Mouse (Mus musculus) urinary bladder, postnatal 10 days (tissue): ENCODE measurements around the gene Mnx1.

ENCODE experiments used
- DNase-seq: peaks from one replicate; pipeline ENCODE4 v3.0.0; 2022; ENCODE audit warnings: low spot score

Mnx1 gene

DNA sequence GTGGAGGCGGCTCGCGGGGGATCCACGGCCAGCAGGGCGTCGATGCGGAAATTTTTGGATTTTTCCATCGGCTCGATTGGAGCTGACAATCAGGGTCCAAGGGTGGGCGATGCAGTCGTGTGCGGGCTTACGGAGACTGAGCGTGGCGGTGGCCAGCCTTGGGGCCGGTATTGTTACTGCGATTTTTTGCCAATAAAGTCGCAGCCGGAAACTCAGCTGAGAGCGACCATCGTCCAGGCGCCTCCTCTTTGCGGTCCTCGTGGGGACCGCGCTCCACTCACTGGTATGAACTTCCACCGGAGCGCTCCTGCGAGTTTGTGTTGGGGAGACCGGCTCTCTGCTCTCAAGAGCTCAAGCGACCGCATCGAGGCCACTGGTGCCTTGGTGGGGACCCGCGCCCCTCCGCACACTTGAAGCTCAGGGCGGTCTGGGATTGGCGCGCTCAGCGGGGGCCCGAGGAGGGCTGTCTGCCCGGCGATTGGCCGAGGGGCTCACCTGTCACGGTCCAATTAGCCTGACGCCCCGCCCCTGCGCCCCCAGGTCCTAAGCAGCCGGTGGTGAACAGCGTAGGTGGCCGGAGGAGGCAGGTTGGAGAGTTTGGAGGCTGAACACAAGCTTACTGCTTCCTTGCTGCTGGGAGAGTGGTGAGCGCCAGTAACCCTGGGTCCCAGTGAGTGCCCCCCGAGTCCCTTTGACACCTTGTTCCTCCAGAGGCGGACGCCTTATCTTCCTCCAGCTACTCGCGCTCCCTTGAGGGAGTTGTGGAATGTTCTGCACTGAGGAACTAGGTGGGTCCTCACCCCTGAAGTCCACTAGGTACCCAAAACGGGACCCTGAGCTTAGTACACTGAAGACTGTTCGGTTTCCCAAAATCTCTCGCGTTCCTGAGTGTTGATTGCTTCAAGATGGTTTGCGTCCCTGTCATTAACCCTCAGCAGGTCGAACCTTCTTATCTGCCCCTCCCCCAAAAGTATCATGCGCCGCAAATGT, at the start of gene Mnx1:
Mnx1 (minus strand) TSS at position 263 of the 990 bp plus-strand sequence.
- DNase-seq = no peak

DNA sequence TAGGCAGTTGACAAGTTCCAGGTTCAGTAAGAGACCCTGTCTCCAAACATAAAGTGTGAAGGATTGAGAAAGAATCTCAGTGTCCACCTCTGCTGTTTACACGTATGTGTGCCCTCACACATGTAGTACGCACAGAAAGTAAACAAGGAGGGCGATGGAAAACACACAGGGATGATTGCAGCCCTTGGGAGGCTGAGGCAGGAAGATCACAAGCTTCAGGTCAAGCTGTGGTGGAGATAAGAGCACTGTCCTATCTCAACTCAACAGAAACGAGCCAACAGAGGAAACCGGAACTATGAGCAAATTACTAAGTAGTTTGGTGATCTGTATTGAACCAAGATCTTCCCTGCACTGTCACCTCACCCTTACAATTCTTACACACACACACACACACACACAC, 38.2 kb upstream of the Mnx1 start:
- DNase-seq = no peak

DNA sequence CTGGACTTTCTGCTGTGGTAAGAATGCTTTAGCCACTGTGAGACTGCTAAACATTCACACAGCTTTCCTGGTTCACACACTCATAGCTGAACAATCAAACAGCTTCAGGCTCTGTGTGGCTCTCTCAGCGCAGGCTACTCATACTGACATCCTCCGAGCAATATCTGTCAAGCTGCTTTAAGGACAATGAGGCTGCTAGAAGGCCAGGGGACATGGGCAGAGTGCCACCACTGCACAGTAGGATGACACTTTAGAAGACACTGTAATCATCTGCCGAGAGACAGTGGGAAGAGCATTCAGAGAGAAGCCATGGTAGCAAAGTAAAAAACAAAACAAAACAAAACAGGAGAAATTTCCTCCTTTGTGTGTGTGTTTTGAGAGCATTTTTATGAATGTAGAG, 37.6 kb upstream of the Mnx1 start:
- DNase-seq = no peak

DNA sequence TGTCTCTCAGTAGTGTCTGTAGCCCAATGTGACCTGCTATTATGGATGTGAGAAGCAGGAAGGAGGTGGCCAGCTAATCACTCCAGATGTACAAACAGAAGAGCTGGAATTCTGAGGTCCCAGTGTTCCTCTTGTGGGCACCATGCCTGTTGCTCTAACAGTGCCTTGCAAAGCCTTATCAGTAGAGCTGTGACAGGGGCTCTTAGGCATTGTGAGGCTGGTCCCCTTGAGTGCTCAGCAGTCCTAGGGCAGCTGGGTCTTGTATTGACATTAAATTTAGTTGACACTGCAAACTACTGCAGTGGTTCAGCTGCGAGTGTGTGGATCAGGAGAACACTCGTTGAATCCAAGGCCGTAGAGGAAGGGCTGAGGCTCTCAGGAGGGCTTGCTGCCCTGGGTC, 28.7 kb upstream of the Mnx1 start:
- no peak for DNase-seq

DNA sequence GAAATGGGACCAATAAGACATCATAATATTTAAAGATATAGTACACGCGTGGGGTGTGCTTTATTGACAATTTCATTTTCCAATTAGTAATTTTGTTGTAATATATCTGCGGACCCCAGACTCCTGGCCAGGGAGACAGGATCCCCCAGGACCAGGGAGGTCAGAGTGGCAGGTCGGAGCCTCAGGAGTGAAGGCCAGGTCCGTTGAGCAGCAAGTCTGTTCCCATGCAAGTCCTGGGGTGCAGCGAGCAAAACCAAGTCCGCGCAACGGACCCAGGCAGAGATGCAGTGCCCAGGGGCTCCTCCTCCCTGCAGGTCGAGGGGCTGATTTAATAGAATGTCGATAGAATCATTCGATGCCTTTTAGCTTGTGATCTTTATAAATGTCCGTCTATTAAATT, 9.1 kb upstream of the Mnx1 start:
- no peak for DNase-seq

DNA sequence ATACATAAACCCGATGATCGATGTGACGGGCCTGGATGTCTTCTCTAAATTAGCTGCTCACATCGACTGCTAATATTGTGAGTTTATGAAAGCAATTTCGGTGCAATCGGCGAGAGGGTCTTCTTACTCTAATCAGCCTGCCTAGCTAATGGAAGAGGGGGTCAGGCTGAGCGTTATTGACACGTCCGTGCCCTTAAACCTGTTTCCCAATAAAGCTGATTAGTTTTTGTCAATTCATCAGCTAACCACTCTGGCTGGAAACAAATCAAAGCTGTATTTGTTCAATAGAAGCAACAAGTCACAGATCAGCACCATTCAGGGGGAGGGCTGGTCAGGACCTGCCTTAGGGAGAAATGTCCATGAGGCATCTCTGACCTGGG, 7.7 kb upstream of the Mnx1 start:
- DNase-seq = no peak

DNA sequence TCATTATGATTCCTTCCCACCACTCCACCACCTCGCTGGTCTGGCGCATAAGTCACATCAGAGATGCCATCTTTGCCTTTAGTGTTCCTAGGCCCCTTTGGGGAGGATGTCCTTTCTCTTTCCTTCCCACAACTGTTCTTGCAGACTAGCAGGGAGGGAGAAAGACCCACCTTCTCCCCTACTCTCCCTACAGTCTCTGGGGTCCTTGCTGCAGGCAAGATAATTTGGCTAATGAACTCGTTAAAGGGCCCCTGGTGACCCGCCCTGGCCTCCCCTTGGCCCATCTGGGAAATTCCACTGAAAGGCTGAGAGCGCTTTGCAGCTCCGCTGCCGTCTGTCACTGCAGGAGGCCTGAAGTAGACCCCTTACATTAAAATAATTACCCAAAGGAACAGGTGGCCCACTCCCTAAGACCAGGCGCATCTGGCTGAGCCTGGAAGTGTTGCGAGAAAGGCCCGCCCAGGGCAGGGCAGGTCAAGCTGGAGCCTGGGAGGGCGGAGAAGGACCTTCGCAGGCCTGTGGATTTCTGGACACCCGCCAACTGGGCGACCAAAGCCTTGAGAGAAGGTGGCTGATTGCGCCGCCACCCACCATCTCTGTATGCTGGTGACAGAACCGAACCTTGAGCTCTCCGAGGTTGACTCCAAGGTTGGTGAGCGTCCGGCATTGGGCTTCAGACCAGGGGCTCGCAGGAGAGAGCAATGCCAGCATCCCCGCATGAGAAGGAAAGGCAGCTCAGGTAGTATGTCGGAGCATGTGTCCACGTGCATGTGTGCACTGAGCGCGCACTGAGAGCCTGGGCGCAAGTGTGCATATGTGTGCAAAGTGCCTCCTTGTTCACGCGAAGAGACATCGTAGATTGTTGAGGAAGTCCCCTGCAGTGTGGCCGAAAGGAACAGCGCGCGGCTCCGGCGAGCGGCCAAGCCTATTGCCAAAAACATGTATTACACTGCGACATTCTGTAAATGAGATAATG, 7.0 kb upstream of the Mnx1 start:
- no peak for DNase-seq

DNA sequence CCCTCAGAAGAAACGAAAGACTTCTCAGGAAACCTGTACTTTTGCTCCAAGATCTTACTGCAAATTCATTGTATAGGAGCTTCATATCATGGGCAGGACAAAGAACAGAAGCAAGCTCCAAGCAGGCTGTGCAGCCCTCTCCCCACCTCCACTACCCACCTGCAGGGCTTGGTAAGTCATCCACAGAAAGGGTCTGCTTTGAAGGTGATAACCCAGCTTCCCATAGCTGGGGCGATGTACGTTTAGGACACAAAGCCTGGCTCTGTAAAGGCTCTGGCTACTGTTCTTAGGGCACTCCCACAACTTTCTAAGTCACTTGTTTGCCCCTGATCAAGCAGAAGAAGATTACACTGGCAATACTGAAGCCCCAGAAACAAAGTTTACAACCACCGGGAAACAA, 5.5 kb upstream of the Mnx1 start:
- DNase-seq = no peak

DNA sequence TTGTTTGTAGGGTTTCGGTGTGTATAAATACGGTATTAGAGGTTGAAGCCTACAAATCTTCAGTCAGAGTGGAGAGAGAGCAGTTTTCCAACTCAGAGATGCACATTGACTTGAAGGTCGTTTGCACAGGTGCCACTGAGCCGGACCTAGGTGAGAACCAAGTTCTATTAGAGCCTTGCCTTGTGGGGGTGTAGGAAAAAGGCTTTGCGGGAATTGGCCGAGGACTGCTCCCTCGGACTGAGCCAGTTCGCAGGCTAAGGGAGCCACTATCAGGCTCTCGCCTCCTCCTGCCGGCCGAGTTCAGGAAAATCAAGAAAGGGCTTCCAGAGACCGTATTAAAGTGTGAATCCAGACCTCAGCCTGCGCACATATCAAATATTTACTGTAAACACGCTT, 926 bp upstream of the Mnx1 start:
- DNase-seq = no peak

DNA sequence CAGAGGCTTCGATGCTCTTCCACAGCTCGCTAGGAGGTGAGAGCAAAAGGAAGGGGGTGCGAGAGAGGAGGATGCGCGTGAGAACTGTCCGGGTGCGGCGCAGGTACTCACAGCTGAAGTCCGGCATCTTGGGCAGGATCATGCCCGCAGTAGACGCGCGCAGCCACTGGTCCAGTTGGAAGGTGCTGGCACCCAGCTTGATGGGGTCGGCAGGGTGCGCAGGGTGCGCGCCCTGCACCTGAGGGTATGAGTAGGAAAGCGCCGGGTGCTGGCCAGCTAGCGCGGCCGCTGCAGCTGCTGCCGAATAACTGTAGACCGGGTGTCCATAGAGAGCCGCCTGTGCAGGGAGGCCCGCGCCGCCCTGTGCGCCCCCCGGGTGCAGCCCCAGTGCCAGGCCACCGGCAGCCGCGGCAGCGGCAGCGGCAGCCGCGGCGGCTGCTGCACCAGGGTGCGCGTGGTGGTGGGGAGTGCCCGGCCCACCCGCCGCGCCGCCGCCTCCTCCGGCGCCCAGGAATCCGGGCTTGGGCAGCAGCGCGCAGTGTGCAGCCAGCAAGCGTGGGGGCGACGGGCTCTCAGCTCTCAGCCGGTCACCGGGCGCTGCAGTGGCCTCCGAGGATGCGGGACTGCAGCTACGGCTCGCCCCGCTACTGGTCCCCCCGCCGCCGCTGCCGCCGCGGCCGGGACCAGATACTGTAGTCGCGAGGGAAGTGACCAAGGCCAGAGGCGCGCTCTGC, 629 bp downstream of the Mnx1 start:
- DNase-seq = no peak

DNA sequence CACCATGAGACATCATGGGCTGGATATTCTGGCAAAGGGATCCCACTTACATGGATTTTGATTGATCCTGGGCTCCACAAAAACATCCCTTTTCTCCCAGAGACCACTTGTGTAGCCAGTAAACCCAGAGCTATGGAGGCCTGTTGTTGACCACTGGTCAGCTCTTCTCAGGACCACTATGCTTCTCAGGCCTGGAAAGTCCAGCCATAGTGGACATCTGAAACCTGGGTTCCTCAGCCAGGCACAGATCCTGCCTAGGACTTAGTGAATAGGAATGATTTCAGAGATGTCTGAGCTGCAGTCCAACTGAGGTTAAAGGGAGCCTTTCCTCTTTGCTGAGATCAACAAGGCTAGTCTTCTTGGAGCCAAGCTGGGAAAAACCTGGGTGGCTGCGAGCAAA, 2.2 kb downstream of the Mnx1 start:
- DNase-seq = no peak

DNA sequence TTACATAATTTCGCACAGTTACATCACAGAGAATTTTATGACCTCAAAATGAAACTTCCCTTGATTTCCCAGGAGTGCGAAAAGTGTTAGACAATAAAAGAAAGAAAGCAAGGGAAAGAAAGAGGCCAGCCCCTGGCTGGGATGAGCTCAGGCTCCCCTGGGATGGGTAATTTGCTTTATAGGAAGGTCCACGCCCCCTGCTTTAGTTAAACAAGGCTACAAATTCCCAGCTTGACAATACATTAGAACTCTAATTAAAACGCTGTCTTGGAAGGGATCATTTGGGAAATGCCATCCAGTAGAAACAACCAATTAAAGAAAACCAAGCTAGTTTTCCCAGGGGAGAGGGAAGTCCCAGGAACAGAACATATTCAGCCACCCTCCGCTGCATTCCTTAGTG, 2.7 kb downstream of the Mnx1 start:
- no peak for DNase-seq

DNA sequence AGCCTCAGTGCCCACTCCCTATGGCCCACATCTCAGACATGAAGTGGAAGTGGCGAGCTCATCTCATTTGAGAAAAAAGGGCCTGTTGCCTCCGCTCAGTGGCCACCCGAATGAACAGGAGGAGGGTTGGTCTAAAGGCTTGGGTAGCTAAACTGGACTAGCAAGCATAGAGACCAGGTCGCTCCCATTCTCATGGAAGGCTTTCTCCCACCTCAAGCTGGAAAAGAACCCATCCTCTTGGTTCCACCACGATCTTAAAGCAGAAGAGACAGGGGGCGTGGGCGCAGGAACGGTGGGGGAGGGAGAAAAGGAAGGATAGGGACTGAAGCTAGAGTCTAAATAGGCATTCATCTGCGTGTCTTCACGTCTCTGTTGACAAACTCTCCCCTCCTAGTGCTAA, 3.2 kb downstream of the Mnx1 start:
- no peak for DNase-seq

DNA sequence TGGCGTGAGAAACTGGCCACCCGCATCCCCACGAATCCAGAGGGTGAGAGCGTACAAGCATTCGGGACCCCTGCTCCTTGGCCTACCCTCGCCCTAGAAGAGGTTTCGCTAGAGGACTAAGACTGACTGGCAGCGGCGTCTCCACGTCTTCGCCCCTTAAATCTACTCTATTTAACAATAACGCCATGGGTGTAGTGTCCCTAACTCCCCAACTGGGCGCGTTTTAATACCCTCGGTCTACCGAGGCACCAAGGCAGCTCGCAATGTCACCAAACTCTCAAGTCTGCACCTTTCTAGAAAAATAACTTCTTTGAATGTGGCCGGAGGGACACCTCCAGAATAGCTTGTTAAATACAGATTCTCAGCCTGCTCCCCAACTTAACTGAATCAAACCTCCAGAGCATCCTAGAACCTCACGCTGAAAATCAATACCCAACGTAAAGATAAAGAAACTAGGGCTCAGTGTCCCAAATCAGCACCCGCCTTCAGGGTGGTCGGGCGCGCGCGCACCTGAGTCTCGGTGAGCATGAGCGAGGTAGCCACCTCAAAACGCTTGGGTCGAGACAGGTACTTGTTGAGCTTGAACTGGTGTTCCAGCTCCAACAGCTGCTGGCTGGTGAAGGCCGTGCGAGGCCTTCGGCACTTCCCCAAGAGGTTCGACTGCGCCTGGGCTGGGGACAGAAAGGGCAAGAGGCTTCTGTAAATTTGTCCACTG, 3.9 kb downstream of the Mnx1 start:
- DNase-seq = no peak

DNA sequence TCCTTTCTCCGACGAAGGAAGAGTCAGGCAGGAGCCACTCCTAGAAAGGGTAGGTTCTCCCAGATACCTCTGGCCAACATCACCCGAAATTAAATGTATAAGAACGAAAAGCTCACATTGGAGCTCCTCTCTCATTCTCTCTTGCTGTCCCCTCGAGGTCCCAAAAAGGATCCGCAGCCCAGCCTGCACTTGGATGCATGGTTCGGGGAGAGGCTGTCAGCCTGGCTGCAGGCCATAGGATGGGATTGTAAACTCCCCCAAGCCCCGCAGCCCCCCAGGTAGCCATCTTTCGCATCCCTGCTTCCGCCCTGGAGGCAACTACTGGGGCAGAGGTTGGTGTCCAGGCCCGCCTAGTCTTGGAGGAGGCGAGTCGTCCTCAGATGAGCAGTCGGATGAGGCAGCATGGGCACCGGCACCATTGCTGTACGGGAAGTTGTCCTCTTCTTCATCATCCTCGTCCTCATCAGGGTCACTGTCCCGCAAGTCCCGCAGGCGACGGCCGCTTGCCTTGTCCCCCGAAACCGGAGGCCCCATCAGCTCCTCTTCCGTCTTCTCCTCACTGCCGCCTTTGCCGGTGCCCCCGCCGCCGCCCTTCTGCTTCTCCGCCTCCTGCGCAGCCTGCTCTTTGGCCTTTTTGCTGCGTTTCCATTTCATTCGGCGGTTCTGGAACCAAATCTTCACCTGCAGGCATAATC, 4.6 kb downstream of the Mnx1 start:
- no peak for DNase-seq

DNA sequence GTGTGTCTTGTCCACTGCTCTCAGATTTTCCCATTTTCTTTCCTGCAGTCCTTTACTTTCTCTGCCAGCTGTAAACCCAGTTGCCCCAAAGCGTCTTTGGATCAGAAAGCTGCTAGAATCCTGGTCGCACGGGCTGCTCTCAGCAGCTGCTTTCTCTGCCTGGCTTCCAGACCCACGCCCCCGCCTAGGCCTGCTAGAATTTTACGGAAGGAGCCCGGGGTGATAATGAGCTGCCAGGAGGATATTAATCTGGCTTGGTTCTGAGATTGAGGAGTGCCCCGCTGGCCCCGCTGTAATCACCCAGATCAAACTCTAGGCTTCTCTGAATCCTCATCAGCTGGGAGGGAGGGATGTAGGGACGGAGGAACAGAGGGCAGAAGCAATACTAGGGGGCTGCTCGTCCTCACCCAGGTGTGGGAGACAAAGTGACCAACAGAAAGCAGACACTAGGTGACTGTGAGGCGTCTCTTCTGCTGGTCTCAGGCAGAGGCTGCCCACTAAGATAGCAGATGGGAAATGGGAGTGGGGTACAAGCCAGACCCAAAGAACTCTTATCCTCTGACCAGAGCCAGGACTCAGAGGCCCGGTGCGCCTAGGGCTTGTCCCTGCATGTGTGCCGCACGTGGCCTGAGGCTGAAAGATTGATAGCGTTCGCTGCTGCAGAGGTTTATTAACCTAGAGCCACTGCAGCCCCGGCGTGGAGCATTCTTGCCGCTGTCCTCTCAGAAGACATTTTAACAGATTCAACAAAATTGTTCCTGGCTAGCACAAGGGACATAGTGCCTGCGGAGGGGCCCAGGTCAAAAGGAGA, 6.2 kb downstream of the Mnx1 start:
- no peak for DNase-seq

DNA sequence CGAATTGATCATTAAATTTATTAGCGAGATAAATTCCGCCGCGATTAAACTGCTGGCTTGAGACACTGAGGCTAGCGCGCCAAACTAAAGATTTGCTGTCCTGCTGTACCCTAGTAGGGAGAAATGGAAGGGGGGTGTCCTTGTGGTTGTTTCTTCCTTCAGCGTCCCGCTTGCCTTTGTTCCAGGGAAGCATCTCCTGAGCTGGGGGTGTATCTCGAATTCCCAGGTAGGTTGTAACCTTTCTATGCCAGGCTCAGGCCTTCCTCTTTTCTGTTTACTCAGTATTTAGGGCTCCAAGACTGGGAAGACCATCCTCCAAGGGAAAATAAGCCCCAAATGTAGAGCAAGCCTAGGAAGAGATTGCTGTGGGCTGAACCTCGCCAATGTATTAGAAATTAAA, 6.9 kb downstream of the Mnx1 start:
- no peak for DNase-seq

DNA sequence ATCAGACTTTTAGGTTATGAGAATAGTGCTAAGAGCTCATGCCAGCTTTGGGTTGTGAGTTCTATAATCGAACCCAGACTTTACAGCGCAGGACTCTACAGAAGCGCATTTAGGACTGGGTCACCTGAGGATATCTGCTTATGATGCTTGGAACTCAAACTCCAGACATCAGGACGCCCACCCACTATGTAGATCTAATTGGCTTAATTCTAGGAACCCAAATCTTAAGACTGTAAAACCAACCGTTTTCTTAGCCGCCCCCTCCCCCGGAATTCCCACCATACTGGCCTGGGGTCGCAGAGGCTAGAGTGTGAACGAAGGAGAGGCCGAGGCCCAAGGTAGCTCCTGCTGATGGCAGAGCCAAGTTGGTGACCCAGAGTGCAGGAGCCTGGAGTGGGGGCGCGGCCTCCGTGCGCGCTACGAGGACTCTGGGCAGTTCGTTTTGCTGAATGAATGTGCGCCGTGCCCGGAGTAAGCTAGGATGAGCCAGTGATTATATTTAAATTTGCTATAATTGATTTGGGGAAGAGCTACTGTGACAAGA, 7.3 kb downstream of the Mnx1 start:
- no peak for DNase-seq

DNA sequence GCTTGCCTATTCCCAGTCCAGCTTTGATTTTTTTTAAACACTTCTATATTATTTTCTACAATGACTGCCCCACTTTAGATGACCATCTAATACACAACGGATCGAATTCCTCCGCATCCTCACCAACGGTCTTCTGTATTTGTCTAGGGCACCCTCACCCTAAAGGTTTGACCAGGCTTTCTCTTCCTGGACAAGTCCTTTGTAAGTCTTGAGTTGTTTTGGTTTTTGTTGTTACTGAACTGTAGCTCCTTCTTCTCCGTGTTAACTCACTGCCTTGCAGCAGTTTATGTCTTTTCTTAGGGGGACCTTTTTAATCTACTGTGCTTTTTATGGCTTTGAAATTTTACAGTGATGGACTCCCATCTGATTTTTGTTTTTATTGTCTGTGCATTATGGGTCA, 8.0 kb downstream of the Mnx1 start:
- no peak for DNase-seq

DNA sequence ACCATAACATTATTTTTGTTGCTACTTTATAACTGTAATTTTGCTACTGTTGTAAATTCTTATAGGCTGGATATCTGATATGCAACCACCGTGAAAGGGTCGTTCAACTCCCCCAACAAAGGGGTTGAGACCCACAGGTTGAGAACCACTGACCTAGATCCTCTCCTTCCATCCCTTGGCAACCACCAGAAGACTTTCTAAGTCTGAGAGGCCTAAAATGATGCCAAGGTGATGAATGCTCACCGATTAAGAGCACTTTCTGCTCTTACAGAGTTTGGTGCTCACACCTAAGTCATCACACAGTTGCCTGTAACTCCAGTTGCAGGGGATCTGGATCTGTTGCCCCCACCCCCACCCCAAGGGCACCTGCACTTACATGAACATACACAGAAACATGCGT, 8.8 kb downstream of the Mnx1 start:
- DNase-seq = no peak
